Mouse (Mus musculus): ENCODE data around the gene Slitrk5. TPM values are rescaled to one million over a fixed set of nuclear protein-coding genes. Genes with fewer than 3 reads are reported as not detected.
A peak's percentile ranks its signal among the peaks of the same experiment; 100 is the strongest.
"Not testable (repeated sequence)": the region's sequence is repeated elsewhere in the genome, so short reads cannot be mapped to it uniquely, and the experiment has no call there.

Slitrk5 gene
- 10 to 100 TPM; 87.5 to 88.5 TPM for total RNA-seq (2021)
- long read RNA-seq, experiment 1, full-length matches to known transcripts = 7 of 34 reads
- long read RNA-seq, experiment 1, partial matches to known transcripts = 0 of 34 reads
- long read RNA-seq, experiment 1, other reads (novel, unspliced or antisense) = 27 of 34 reads
- long read RNA-seq, experiment 2, full-length matches to known transcripts = 13 of 37 reads
- long read RNA-seq, experiment 2, partial matches to known transcripts = 0 of 37 reads
- long read RNA-seq, experiment 2, other reads (novel, unspliced or antisense) = 24 of 37 reads

- peak; percentile 92 to 94 for DNase-seq (ENCODE audit: low spot score in 2 of 2)
Observed at GRCm38 (mm10) chr14:111674664-111675147, at the start of gene Slitrk5. Gene Slitrk5, plus strand, starts transcription at chr14:111675097.

GRCm38 (mm10) chr14:111672942-111673341 is 2.0 kb upstream of the Slitrk5 start:
- DNase-seq (ENCODE audit: low spot score in 2 of 2) = peak in 1 of 2 experiments; percentile 67

GRCm38 (mm10) chr14:111675211-111676165 is 591 bp downstream of the Slitrk5 start:
- peak; percentile 60 to 69 for DNase-seq (ENCODE audit: low spot score in 2 of 2)

GRCm38 (mm10) chr14:111676166-111676581 is 1.3 kb downstream of the Slitrk5 start:
- peak; percentile 49 to 61 for DNase-seq (ENCODE audit: low spot score in 2 of 2)

GRCm38 (mm10) chr14:111676851-111677291 is 2.0 kb downstream of the Slitrk5 start:
- peak; percentile 54 to 61 for DNase-seq (ENCODE audit: low spot score in 2 of 2)

GRCm38 (mm10) chr14:111677361-111678070 is 2.6 kb downstream of the Slitrk5 start:
- no peak for DNase-seq (ENCODE audit: low spot score in 2 of 2)

- no peak for DNase-seq (ENCODE audit: low spot score in 2 of 2)
Observed at GRCm38 (mm10) chr14:111680271-111680670, 5.4 kb downstream of the Slitrk5 start.

GRCm38 (mm10) chr14:111681092-111681708 is 6.3 kb downstream of the Slitrk5 start:
- DNase-seq (ENCODE audit: low spot score in 2 of 2) = peak in 1 of 2 experiments; percentile 42

GRCm38 (mm10) chr14:111681773-111682172 is 6.9 kb downstream of the Slitrk5 start:
- DNase-seq (ENCODE audit: low spot score in 2 of 2) = peak in 1 of 2 experiments; percentile 34

- DNase-seq (ENCODE audit: low spot score in 2 of 2) = no peak
Observed at GRCm38 (mm10) chr14:111683543-111683942, 8.6 kb downstream of the Slitrk5 start.

GRCm38 (mm10) chr14:111690139-111690538 is 15.2 kb downstream of the Slitrk5 start:
- not testable (repeated sequence) for DNase-seq (ENCODE audit: low spot score in 2 of 2)

GRCm38 (mm10) chr14:111729833-111730232 is 54.9 kb downstream of the Slitrk5 start:
- DNase-seq (ENCODE audit: low spot score in 2 of 2) = no peak

Data from layer of hippocampus, postnatal 14 days (tissue).